Comparison of ENCODE assay signal across 12 mouse cellular contexts in genomic region chr7:99473638-99474407, GRCm38 (mm10). TPM values are rescaled to one million over a fixed set of nuclear protein-coding genes. Genes with fewer than 3 reads are reported as not detected.
A peak's percentile ranks its signal among the peaks of the same experiment; 100 is the strongest.
DNase-seq lines count a peak whose midpoint lies in the region; ATAC-seq and TF ChIP-seq lines count a peak whose summit lies in the region.
"Had no signal": no experiment of that assay in that cellular context is flagged by ENCODE, and none has a peak within 500 bp of the region (broad histone marks: within the 10 kb centered on the region; RNA-seq: fewer than 3 reads in every experiment).

No protein-coding gene starts in this region.

- dilution Hi-C loops in CH12.LX (cut with MboI; ENCODE audit: extremely low pct_ligation_motif_present, extremely low pct_unique_long_range_greater_than_20kb, low sequenced_read_pairs), result no loop called here

- no peak for DNase-seq in heart, embryonic 10.5 days (ENCODE audit: low spot score)
- no peak for DNase-seq in heart, adult 8-10 months (ENCODE audit: low spot score)
- DNase-seq in CH12.LX (ENCODE audit: extremely low read depth), result no peak
- DNase-seq in adrenal gland, postnatal 25 days, result peak; percentile 57
- DNase-seq in liver, embryonic 14.5 days (ENCODE audit: low read depth in 3 of 3, low spot score in 3 of 3), result no peak
- no peak for DNase-seq in right cerebral cortex, postnatal 36 days (ENCODE audit: low spot score in 2 of 2)
- DNase-seq: heart, postnatal 4 days; thymus, adult 2 months had no signal

- peak overlapping the region; percentile 17; the same call in 1 of the 2 replicates for H3K27ac ChIP-seq in heart, embryonic 10.5 days
- H3K27ac ChIP-seq in CH12.LX (ENCODE audit: insufficient read depth, low read depth), result no peak overlapping the region
- H3K27ac ChIP-seq in liver, embryonic 14.5 days, result 0 out of 2 replicates have a peak overlapping the region, but pooled peaks have one; percentile 18
- H3K27ac ChIP-seq in kidney, embryonic 15.5 days, result no peak overlapping the region
- H3K27ac ChIP-seq: embryonic facial prominence, embryonic 15.5 days; limb, embryonic 13.5 days had no signal

- no peak overlapping the region for H3K9ac ChIP-seq in CH12.LX (ENCODE audit: insufficient read depth, low read depth)
- no peak overlapping the region for H3K9ac ChIP-seq in liver, embryonic 14.5 days (replicated peaks)
- H3K9ac ChIP-seq in kidney, embryonic 15.5 days, result no peak overlapping the region
- H3K9ac ChIP-seq: embryonic facial prominence, embryonic 15.5 days; limb, embryonic 13.5 days had no signal

- no peak for TF ChIP-seq RAD21 in CH12.LX (IDR thresholded peaks at IDR 0.05; ENCODE audit: low read depth, low read length)

- TF ChIP-seq CTCF in CH12.LX (conservative IDR thresholded peaks at IDR 0.05 in 1 of 2, IDR thresholded peaks at IDR 0.05 in 1 of 2; ENCODE audit: low read depth in 2 of 2, low read length in 2 of 2), result no peak
- no peak for TF ChIP-seq CTCF in liver, embryonic 14.5 days (IDR thresholded peaks at IDR 0.05; ENCODE audit: low read depth)

- H3K4me3 ChIP-seq in heart, embryonic 10.5 days, result no peak overlapping the region
- H3K4me3 ChIP-seq in CH12.LX (replicated peaks in 1 of 3; ENCODE audit: low read depth in 2 of 3, low read length in 2 of 3, poor library complexity in 1 of 3), result no peak overlapping the region
- H3K4me3 ChIP-seq in liver, embryonic 14.5 days (ENCODE audit: insufficient read depth in 1 of 2, low read depth in 2 of 2, low read length in 2 of 2), result no peak overlapping the region
- no peak overlapping the region for H3K4me3 ChIP-seq in kidney, embryonic 15.5 days (replicated peaks)
- H3K4me3 ChIP-seq: embryonic facial prominence, embryonic 15.5 days; limb, embryonic 13.5 days had no signal

- no peak for TF ChIP-seq EP300 in CH12.LX (IDR thresholded peaks at IDR 0.05; ENCODE audit: low read length)
- TF ChIP-seq EP300 in liver, embryonic 14.5 days (IDR thresholded peaks at IDR 0.05; ENCODE audit: low read depth), result no peak

- TF ChIP-seq POLR2A in CH12.LX (IDR thresholded peaks at IDR 0.05; ENCODE audit: low read depth, low read length), result no peak

- WGBS in heart, embryonic 10.5 days, result 80% methylated on average over 14 of the region's 14 CpGs
- WGBS in liver, embryonic 14.5 days (ENCODE audit: insufficient replicate concordance), result 77% methylated on average over 14 of the region's 14 CpGs
- 79% methylated on average over 14 of the region's 14 CpGs for WGBS in kidney, embryonic 15.5 days

- no peak overlapping the region for H3K4me2 ChIP-seq in CH12.LX (ENCODE audit: insufficient read depth, low read depth, poor library complexity, severe bottlenecking)
- peak overlapping the region; percentile 13; the same call in 1 of the 2 replicates for H3K4me2 ChIP-seq in liver, embryonic 14.5 days (ENCODE audit: low read depth)
- no peak overlapping the region for H3K4me2 ChIP-seq in kidney, embryonic 15.5 days
- H3K4me2 ChIP-seq: embryonic facial prominence, embryonic 15.5 days; limb, embryonic 13.5 days had no signal

- H3K36me3 ChIP-seq in heart, embryonic 10.5 days, result peaks cover 58% of the 10 kb centered on the region
- peaks cover 57 to 91% of the 10 kb centered on the region in 2 experiments for H3K36me3 ChIP-seq in CH12.LX (replicated peaks in 1 of 2; ENCODE audit: control insufficient read depth in 1 of 2, insufficient read depth in 1 of 2, low read length in 1 of 2)
- H3K36me3 ChIP-seq in liver, embryonic 14.5 days (replicated peaks; ENCODE audit: control insufficient read depth, insufficient read depth, low read depth), result peaks cover 25% of the 10 kb centered on the region
- peaks cover 72% of the 10 kb centered on the region for H3K36me3 ChIP-seq in kidney, embryonic 15.5 days

- ATAC-seq in liver, embryonic 14.5 days (ENCODE audit: insufficient read depth), result peak; percentile 17
- ATAC-seq in granulocyte monocyte progenitor cell, adult 5-6 weeks (replicated peaks; ENCODE audit: poor library complexity, severe bottlenecking), result no peak
- ATAC-seq in kidney, embryonic 15.5 days (replicated peaks; ENCODE audit: low FRiP score), result no peak

- H3K9me3 ChIP-seq in heart, embryonic 10.5 days, result no peaks in the 10 kb centered on the region
- H3K9me3 ChIP-seq in CH12.LX (replicated peaks; ENCODE audit: low read length), result peaks cover 3% of the 10 kb centered on the region
- no peaks in the 10 kb centered on the region for H3K9me3 ChIP-seq in liver, embryonic 14.5 days (ENCODE audit: control insufficient read depth, low read length)
- H3K9me3 ChIP-seq in kidney, embryonic 15.5 days (replicated peaks), result no peaks in the 10 kb centered on the region
- H3K9me3 ChIP-seq: embryonic facial prominence, embryonic 15.5 days; limb, embryonic 13.5 days had no signal

- in situ Hi-C loops in CH12.LX (cut with MboI; ENCODE audit: low pct_ligation_motif_present, low pct_unique_long_range_greater_than_20kb, low sequenced_read_pairs), result no loop called here

- peaks cover 21% of the 10 kb centered on the region; the same call in 1 of the 2 replicates for H3K79me2 ChIP-seq in CH12.LX (replicated peaks; ENCODE audit: control insufficient read depth, extremely low read depth, insufficient read depth, poor library complexity, severe bottlenecking)

- H3K4me1 ChIP-seq in heart, embryonic 10.5 days, result peaks cover 29% of the 10 kb centered on the region
- H3K4me1 ChIP-seq in CH12.LX (ENCODE audit: control insufficient read depth in 1 of 2, insufficient read depth in 2 of 2), result peaks cover 2 to 28% of the 10 kb centered on the region in 2 experiments; a peak in 3 of 4 replicates
- peaks cover 18 to 25% of the 10 kb centered on the region in 2 experiments for H3K4me1 ChIP-seq in liver, embryonic 14.5 days (replicated peaks; ENCODE audit: control insufficient read depth in 2 of 2, insufficient read depth in 2 of 2, low read length in 1 of 2)
- peaks cover 36% of the 10 kb centered on the region for H3K4me1 ChIP-seq in kidney, embryonic 15.5 days

- H3K27me3 ChIP-seq in heart, embryonic 10.5 days (ENCODE audit: insufficient read depth, poor library complexity, severe bottlenecking), result peaks cover 17% of the 10 kb centered on the region; the same call in 1 of the 2 replicates
- no peaks in the 10 kb centered on the region for H3K27me3 ChIP-seq in CH12.LX (replicated peaks)
- H3K27me3 ChIP-seq in liver, embryonic 14.5 days (ENCODE audit: control insufficient read depth, insufficient read depth, low read length), result peaks cover 11% of the 10 kb centered on the region
- no peaks in the 10 kb centered on the region for H3K27me3 ChIP-seq in kidney, embryonic 15.5 days
- H3K27me3 ChIP-seq: embryonic facial prominence, embryonic 15.5 days; limb, embryonic 13.5 days had no signal

TF ChIP-seq in CH12.LX, 34 proteins besides CTCF, POLR2A, EP300 and RAD21:
- TF ChIP-seq GABPA (IDR thresholded peaks at IDR 0.05; ENCODE audit: insufficient replicate concordance, low read depth, low read length), result no peak
- 0 out of 2 replicates have a peak, but pooled peaks have one; percentile 4 for TF ChIP-seq POLR2AphosphoS2 (IDR thresholded peaks at IDR 0.05; ENCODE audit: low read depth, low read length)

RNA-seq across cellular contexts. Expression of gene Klhl35, which starts 8.0 kb away (rescaled TPM):
- polyA plus RNA-seq in heart, embryonic 10.5 days (2016; fragmentation: Nextera tagmentation; extraction: Ambion mirVana), result 0.52 and 1.1 TPM in 2 replicates
- total RNA-seq in heart, adult 8-10 months (2022), result not detected
- total RNA-seq in CH12.LX (2012; rRNA removed) (not detected in 2 replicates), CH12.LX (2014; rRNA removed) (not detected in 2 replicates)
- polyA plus RNA-seq in CH12.LX (2012; ENCODE audit: insufficient read length, low read depth), result not detected in 2 replicates
- total RNA-seq in adrenal gland, postnatal 25 days (2021), result 0.43 and 1.5 TPM in 2 replicates
- 0.09 and 0.12 TPM in 2 replicates for polyA plus RNA-seq in liver, embryonic 14.5 days (2012; rRNA removed)
- polyA plus RNA-seq in liver, embryonic 14.5 days (2014; fragmentation: Nextera tagmentation; extraction: Ambion mirVana), result 0.09 and 0.38 TPM in 2 replicates
- total RNA-seq in granulocyte monocyte progenitor cell, adult 5-6 weeks (2014; fragmentation: Nextera tagmentation), result not detected in 2 replicates
- 0.22 and 0.57 TPM in 2 replicates for total RNA-seq in granulocyte monocyte progenitor cell, adult 5-6 weeks (2017)
- polyA plus RNA-seq in kidney, embryonic 15.5 days (2015; fragmentation: Nextera tagmentation; extraction: Ambion mirVana), result 0.67 and 1.2 TPM in 2 replicates

RNA-seq across cellular contexts. Expression of gene Rps3, which starts 9.7 kb away (rescaled TPM):
- polyA plus RNA-seq in heart, embryonic 10.5 days (2016; fragmentation: Nextera tagmentation; extraction: Ambion mirVana), result 517 and 596 TPM in 2 replicates
- total RNA-seq in heart, adult 8-10 months (2022), result 100 to 1,000 TPM; 305 to 381 (median 333) TPM
- total RNA-seq in CH12.LX (2012; rRNA removed) (2,320 and 2,484 TPM in 2 replicates), CH12.LX (2014; rRNA removed) (3,699 and 3,874 TPM in 2 replicates)
- polyA plus RNA-seq in CH12.LX (2012; ENCODE audit: insufficient read length, low read depth), result 1,738 and 1,898 TPM in 2 replicates
- 552 and 603 TPM in 2 replicates for total RNA-seq in adrenal gland, postnatal 25 days (2021)
- 697 and 811 TPM in 2 replicates for polyA plus RNA-seq in liver, embryonic 14.5 days (2012; rRNA removed)
- 661 and 668 TPM in 2 replicates for polyA plus RNA-seq in liver, embryonic 14.5 days (2014; fragmentation: Nextera tagmentation; extraction: Ambion mirVana)
- 1,410 and 1,463 TPM in 2 replicates for total RNA-seq in granulocyte monocyte progenitor cell, adult 5-6 weeks (2014; fragmentation: Nextera tagmentation)
- total RNA-seq in granulocyte monocyte progenitor cell, adult 5-6 weeks (2017), result 1,810 and 2,293 TPM in 2 replicates
- polyA plus RNA-seq in kidney, embryonic 15.5 days (2015; fragmentation: Nextera tagmentation; extraction: Ambion mirVana), result 765 and 856 TPM in 2 replicates

Comparison
In these comparisons a context has a peak if more than half of its experiments do, and no peak if none do; other contexts are left out.
1. H3K27ac ChIP-seq: peak in heart, embryonic 10.5 days (single experiment) and liver, embryonic 14.5 days (single experiment); none in CH12.LX (single experiment) and kidney, embryonic 15.5 days (single experiment).